Mouse (Mus musculus) retina, embryonic 14.5 days (tissue): ENCODE measurements around the gene Fbxo45.
A peak's percentile ranks its signal among the peaks of the same experiment; 100 is the strongest.

Source experiments
- DNase-seq: peaks from one replicate; pipeline ENCODE4 v3.0.0-alpha.2; 2015; ENCODE audit warnings: low spot score

Gene Fbxo45

GRCm38 (mm10) chr16:32202681-32203080, 44.3 kb downstream of the Fbxo45 start:
- no peak for DNase-seq

DNA sequence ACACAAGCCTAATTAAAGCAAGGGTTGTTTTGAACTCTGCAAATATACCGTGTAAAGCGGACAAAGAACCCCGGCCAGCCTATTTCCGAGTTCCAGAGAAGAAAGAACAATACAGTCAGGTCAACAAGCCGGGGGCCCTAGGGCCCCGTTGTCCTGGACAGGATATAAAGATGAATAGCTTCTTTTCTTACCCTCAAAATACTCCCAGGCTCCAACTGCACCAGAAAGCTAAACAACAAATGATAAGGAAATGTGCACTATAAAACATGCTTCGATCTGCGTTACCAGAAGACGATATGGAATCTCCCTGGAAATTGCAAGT, 46.0 kb downstream of the Fbxo45 start:
- no peak for DNase-seq

DNA sequence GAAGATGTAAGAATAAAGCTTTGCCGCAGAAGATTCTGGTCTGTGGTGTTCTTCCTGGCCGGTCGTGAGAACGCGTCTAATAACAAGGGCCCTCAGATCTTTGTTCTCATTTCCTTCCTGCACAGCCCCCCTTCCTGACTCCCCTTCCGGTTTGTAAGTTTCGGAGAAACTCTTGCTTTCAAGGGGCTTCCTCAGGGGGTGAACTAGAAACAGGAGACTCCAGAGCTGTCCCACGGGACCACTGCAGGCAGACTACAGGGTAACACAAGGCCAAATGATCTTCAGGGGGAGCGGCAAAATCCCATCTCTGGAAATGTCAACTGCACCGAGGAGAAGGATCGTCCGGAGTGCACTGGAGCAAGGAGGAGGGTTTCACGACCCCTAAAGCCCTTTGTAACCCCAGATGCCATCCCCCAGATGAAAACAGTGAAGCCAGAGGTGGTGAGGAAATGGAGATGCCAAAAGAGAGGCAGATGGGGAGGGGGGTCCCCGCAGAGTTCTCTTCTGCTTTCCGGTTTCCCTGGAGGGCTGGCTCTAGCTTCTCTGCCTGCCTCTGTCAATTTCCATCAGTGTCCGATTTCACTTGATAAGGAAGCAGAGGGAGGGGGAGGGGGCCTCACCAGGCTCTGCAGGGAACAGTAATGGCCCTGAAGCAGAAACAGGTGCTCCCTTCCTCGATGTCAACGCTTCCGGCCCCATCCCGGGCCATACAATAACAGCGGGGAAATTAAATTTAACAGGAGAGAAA, 46.5 kb downstream of the Fbxo45 start:
- peak; percentile 82 for DNase-seq

GRCm38 (mm10) chr16:32190011-32190441, 56.9 kb downstream of the Fbxo45 start:
- no peak for DNase-seq

DNA sequence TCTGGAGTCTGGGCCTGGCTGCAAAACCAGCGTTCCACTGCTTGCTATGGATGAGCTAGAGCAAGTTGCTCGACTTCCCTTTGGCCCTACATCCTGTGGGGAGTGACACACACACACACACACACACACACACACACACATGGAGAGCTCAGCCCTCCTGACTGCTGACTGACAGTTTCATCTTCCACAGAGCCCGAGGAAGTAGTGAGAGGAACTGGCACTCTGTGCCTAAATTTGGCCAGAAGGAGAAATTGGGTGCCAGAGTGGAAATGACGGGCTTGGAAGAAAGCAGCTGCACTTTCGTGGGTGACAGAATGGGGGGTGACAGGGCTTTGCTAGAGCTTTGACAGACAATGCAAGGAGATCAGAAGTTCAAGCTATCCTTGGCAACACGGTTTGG, 57.8 kb downstream of the Fbxo45 start:
- no peak for DNase-seq

GRCm38 (mm10) chr16:32186056-32186455, 60.9 kb downstream of the Fbxo45 start:
- no peak for DNase-seq
